Mouse (Mus musculus) liver, embryonic 18 days (tissue): ENCODE results near the gene Gm5800. TPM values are rescaled to one million over a fixed set of nuclear protein-coding genes. Genes with fewer than 3 reads are reported as not detected.

Source experiments
- polyA plus RNA-seq: library from polyadenylated mRNA; depleted of rRNA; stranded (reverse); fragments of >200 nt; gene quantifications from 2 replicates; pipeline ENCODE4 v1.2.3, GENCODE M21; 2012; rRNA removed

Gm5800 gene
- polyA plus RNA-seq, result not detected in 2 replicates

GRCm38 (mm10) chr14:51717083-51717482, at the start of gene Gm5800:
Gene Gm5800 (minus strand): TSS chr14:51717183.

DNA sequence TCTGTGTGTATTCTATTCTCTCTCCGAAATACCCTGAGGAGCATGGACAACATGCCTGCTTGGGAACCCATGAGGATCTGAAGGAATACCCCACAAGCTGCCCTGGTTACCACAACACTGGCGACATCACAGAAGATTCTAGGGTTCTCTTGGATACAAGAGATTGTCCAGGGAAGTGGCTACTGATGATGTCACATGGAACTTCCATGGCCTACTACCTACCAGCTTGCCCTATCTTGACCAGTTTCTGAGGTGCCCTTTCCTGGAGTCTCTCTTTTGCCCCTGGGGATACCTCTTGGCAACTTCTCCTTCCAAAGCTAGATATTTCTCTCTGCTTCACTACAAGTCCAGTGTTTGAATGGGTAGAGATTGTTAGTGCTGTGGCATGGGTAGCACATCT, 21.6 kb downstream of the Gm5800 start, which contains the start of gene Gm17079:
Gene Gm17079, minus strand, starts transcription at position 101 of the 400 bp plus-strand sequence.

Other genes starting within 250 kb of the Gm5800 start
- 0.06 and 0.08 TPM in 2 replicates for gene Gm5622, start 164.4 kb downstream of the Gm5800 start, polyA plus RNA-seq
- gene Gm17175, start 143.1 kb downstream of the Gm5800 start, polyA plus RNA-seq, result not detected in 2 replicates
- gene Gm17174, start 125.0 kb downstream of the Gm5800 start, polyA plus RNA-seq, result not detected in 2 replicates
- gene Gm17078, start 105.9 kb downstream of the Gm5800 start, polyA plus RNA-seq, result not detected in 2 replicates
- gene Gm4181, start 81.5 kb downstream of the Gm5800 start, polyA plus RNA-seq, result not detected in 2 replicates
- gene Gm17079, start 21.7 kb downstream of the Gm5800 start, polyA plus RNA-seq, result not detected in 2 replicates
- not detected in 2 replicates for gene Ang4, start 56.4 kb upstream of the Gm5800 start, polyA plus RNA-seq
- not detected in 2 replicates for gene AY358078, start 82.9 kb upstream of the Gm5800 start, polyA plus RNA-seq
- 39.5 and 62.9 TPM in 2 replicates for gene Ear6, start 136.5 kb upstream of the Gm5800 start, polyA plus RNA-seq
- gene Mettl17, start 167.7 kb upstream of the Gm5800 start, polyA plus RNA-seq, result 13.0 and 15.1 TPM in 2 replicates
- 0.19 and 0.20 TPM in 2 replicates for gene Slc39a2, start 175.7 kb upstream of the Gm5800 start, polyA plus RNA-seq
- 211 and 230 TPM in 2 replicates for gene Ndrg2, start 197.0 kb upstream of the Gm5800 start, polyA plus RNA-seq
- not detected in 2 replicates for gene Tppp2, start 201.2 kb upstream of the Gm5800 start, polyA plus RNA-seq
- gene Rnase13, start 205.6 kb upstream of the Gm5800 start, polyA plus RNA-seq, result not detected in 2 replicates